Mouse (Mus musculus) neural tube, embryonic 13.5 days (tissue): ENCODE data around the gene Ptgdr2. TPM values are rescaled to one million over a fixed set of nuclear protein-coding genes. Genes with fewer than 3 reads are reported as not detected.

ENCODE experiments used
- ATAC-seq: fragments of 200-750 bp; cut with Nextera tagmentation; 2 replicates; pipeline ENCODE4 v1.8.0; 2017; ENCODE audit warnings: low read depth, mild to moderate bottlenecking, moderate TSS enrichment, moderate library complexity
- H3K27ac ChIP-seq: fragments of 300-500 bp; sonication (generic); replicated peaks from 2 replicates; pipeline ENCODE4 v1.5.1; 2015; ENCODE audit warnings: moderate library complexity, mild to moderate bottlenecking, inconsistent platforms
- H3K27me3 ChIP-seq: fragments of 300-500 bp; sonication (generic); 2 replicates; pipeline ENCODE4 v1.6.1; 2015; ENCODE audit warnings: mild to moderate bottlenecking, inconsistent platforms
- H3K36me3 ChIP-seq: fragments of 300-500 bp; sonication (generic); 2 replicates; pipeline ENCODE4 v1.6.1; 2015; ENCODE audit warnings: mild to moderate bottlenecking, inconsistent platforms
- H3K4me1 ChIP-seq: fragments of 300-500 bp; sonication (generic); replicated peaks from 2 replicates; pipeline ENCODE4 v1.6.1; 2015; ENCODE audit warnings: inconsistent platforms
- H3K4me2 ChIP-seq: fragments of 300-500 bp; sonication (generic); 2 replicates; pipeline ENCODE4 v1.6.1; 2015; ENCODE audit warnings: inconsistent platforms, mild to moderate bottlenecking, moderate library complexity
- H3K4me3 ChIP-seq: fragments of 300-500 bp; sonication (generic); 2 replicates; pipeline ENCODE4 v1.5.1; 2015; ENCODE audit warnings: mild to moderate bottlenecking, inconsistent platforms
- H3K9ac ChIP-seq: fragments of 300-500 bp; sonication (generic); 2 replicates; pipeline ENCODE4 v1.6.1; 2015; ENCODE audit warnings: moderate library complexity, mild to moderate bottlenecking, inconsistent platforms
- H3K9me3 ChIP-seq: fragments of 300-500 bp; sonication (generic); 2 replicates; pipeline ENCODE4 v1.6.1; 2016; ENCODE audit warnings: inconsistent platforms
- WGBS: fragments of 180-500 bp; shearing (Covaris S2); methylation state at CpG from one replicate; pipeline ENCODE4 v1.1.7; 2015; 5-methylcytosine and 5-hydroxymethylcytosine counted together
- polyA plus RNA-seq: library from polyadenylated mRNA; unstranded; fragments of >200 nt; fragmentation: Nextera tagmentation; extraction: Ambion mirVana; gene quantifications from 2 replicates; pipeline ENCODE4 v1.2.1, GENCODE M21; 2015

Ptgdr2 gene
- polyA plus RNA-seq, 1 experiment from 2014 or later = not detected

DNA sequence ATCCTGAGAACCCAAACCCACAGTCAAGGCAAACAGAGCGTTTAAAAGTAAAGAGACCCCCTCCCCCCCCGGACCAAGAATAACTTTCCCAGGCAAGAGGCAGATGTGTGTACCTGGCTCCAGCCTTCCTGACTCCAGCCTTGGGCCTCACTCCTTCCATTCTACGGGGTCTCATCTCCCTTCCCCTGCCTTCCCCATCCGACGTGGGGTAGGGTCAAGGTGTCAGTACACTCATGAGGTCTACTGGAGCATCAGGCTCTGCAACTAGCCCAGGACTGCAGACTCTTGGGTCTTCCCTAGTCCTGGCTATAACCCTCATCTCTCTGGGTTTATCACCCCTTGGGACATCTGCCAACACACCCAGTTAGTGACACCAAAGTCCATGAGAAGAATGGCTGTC lies 43.2 kb downstream of the Ptgdr2 start:
- Histone ChIP-seq H3K27ac (no peak overlapping the region), H3K27me3 (no peaks in the 10 kb centered on the region), H3K4me1 (peaks cover 6% of the 10 kb centered on the region; the same call in 1 of the 2 replicates), H3K4me2 (no peak overlapping the region), H3K36me3 (no peaks in the 10 kb centered on the region), H3K9me3 (no peaks in the 10 kb centered on the region), H3K9ac (no peak overlapping the region), H3K4me3 (no peak overlapping the region)
- 0 out of 2 replicates have a peak, but pooled peaks have one; percentile 32 for ATAC-seq
- 84% methylated on average over 5 of the region's 5 CpGs for WGBS

- H3K27me3 ChIP-seq = no peaks in the 10 kb centered on the region
- no peak overlapping the region for H3K9ac ChIP-seq
- H3K36me3 ChIP-seq = no peaks in the 10 kb centered on the region
- 27% methylated on average over 14 of the region's 14 CpGs for WGBS
- H3K27ac ChIP-seq = no peak overlapping the region
- ATAC-seq = no peak
- peaks cover 6% of the 10 kb centered on the region; the same call in 1 of the 2 replicates for H3K4me1 ChIP-seq
- no peak overlapping the region for H3K4me3 ChIP-seq
- H3K4me2 ChIP-seq = 0 out of 2 replicates have a peak overlapping the region, but pooled peaks have one; percentile 28
- no peaks in the 10 kb centered on the region for H3K9me3 ChIP-seq
Observed at GRCm38 (mm10) chr19:10983146-10983545, 46.2 kb downstream of the Ptgdr2 start.

DNA sequence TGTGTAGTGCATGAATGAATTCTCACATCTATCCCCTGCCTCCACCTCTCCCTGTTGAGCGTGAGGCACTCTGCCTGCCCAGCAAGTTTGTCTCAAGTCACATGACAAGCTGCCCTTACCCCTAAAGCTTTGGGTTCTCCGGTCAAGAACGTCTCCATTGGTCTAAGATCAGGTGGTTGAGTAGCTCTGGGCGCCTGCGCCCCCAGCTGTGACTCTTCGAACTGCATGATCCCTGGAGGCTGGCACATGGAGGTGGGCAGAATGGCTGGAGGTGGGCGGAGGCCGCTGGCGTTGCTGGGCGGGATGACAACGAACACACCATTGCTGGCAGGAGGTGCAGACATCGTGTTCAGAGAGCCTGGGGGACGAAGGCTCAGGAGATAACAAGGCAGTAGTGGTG lies 47.6 kb downstream of the Ptgdr2 start:
- 75% methylated on average over 13 of the region's 13 CpGs for WGBS
- no peaks in the 10 kb centered on the region for H3K27me3 ChIP-seq
- no peaks in the 10 kb centered on the region for H3K36me3 ChIP-seq
- H3K4me2 ChIP-seq = no peak overlapping the region
- H3K27ac ChIP-seq = no peak overlapping the region
- H3K9ac ChIP-seq = no peak overlapping the region
- H3K4me3 ChIP-seq = no peak overlapping the region
- no peak for ATAC-seq
- H3K4me1 ChIP-seq = peaks cover 4% of the 10 kb centered on the region; the same call in 1 of the 2 replicates
- no peaks in the 10 kb centered on the region for H3K9me3 ChIP-seq

DNA sequence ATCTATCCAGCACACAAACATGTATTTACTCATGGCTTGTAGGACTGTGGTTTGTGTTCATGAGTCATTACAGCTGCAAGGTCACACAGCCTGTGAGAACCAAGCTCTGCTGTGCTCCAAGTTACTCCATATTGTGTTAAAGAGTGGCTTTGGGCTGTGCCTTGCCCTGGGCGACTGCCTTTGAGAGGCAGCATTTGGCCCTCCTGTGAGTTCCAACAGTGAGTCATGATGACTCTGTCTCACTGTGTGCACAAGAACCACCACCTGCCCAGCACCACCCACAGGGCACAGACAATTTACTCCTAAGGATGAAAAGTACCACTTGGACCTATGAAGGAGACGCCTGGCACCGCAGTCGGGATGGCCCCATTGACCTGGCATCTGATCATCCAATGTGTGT lies 48.9 kb downstream of the Ptgdr2 start:
- H3K27ac ChIP-seq = no peak overlapping the region
- H3K9me3 ChIP-seq = no peaks in the 10 kb centered on the region
- no peak for ATAC-seq
- H3K4me1 ChIP-seq = no peaks in the 10 kb centered on the region
- 93% methylated on average over 4 of the region's 4 CpGs for WGBS
- no peak overlapping the region for H3K4me2 ChIP-seq
- H3K36me3 ChIP-seq = no peaks in the 10 kb centered on the region
- no peak overlapping the region for H3K9ac ChIP-seq
- H3K4me3 ChIP-seq = no peak overlapping the region
- no peaks in the 10 kb centered on the region for H3K27me3 ChIP-seq

DNA sequence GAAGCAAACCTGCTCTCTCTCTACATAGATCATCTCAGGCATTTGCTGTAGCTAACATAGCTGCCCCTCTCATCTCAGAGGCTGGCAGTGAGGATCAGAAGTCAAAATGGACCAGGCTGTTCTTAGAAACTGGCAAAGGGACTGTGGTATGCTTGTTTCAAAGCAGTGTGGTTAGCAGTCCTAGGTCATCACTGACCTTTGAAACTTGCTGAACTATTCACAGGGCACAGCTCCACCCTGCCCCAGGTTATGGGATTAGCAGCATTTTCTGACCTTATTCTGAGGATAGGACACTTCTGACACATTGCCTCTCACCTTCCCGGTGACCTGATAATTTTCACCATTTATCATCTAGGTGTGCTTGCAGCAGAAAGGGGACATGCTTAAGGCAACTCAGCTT lies 51.6 kb downstream of the Ptgdr2 start:
- ATAC-seq = no peak
- H3K9ac ChIP-seq = no peak overlapping the region
- H3K36me3 ChIP-seq = no peaks in the 10 kb centered on the region
- H3K4me2 ChIP-seq = no peak overlapping the region
- H3K9me3 ChIP-seq = no peaks in the 10 kb centered on the region
- WGBS = 94% methylated on average over 1 of the region's 1 CpGs
- H3K4me3 ChIP-seq = no peak overlapping the region
- no peaks in the 10 kb centered on the region for H3K4me1 ChIP-seq
- H3K27ac ChIP-seq = no peak overlapping the region
- H3K27me3 ChIP-seq = no peaks in the 10 kb centered on the region

DNA sequence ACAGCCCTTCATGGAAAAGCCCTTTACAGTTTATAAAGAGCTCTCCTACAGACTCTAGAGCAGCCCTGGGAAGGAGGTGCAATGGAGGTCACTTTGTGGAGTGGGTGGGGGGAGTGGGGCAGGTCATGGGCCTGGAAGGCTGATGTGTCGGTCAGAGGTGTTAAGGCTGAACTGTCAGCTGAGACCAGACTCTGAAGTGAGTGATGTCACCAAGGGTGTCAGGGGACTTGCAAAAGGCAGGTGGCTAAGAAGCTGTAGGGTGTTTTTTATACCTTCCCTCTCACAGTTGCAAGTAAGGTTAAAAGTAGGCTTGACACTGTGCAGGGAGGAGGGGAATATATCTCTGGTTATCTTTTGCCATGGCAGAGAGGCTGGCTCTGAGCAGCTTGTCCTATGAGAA lies 53.8 kb downstream of the Ptgdr2 start:
- Histone ChIP-seq H3K9ac (no peak overlapping the region), H3K9me3 (no peaks in the 10 kb centered on the region), H3K4me1 (no peaks in the 10 kb centered on the region), H3K27ac (no peak overlapping the region), H3K36me3 (no peaks in the 10 kb centered on the region), H3K4me2 (no peak overlapping the region), H3K27me3 (no peaks in the 10 kb centered on the region), H3K4me3 (no peak overlapping the region)
- WGBS = 61% methylated on average over 1 of the region's 1 CpGs
- ATAC-seq = no peak

- ATAC-seq = no peak
- H3K4me1 ChIP-seq = no peaks in the 10 kb centered on the region
- H3K4me3 ChIP-seq = no peak overlapping the region
- no peak overlapping the region for H3K27ac ChIP-seq
- H3K36me3 ChIP-seq = no peaks in the 10 kb centered on the region
- no peak overlapping the region for H3K9ac ChIP-seq
- H3K27me3 ChIP-seq = no peaks in the 10 kb centered on the region
- no peaks in the 10 kb centered on the region for H3K9me3 ChIP-seq
- no peak overlapping the region for H3K4me2 ChIP-seq
Observed at GRCm38 (mm10) chr19:10991911-10992310, 55.0 kb downstream of the Ptgdr2 start.

Other genes starting within 250 kb of the Ptgdr2 start
- 34.2 and 37.6 TPM in 2 replicates for gene Vps37c, start 248.4 kb upstream of the Ptgdr2 start, polyA plus RNA-seq
- 0.54 and 0.58 TPM in 2 replicates for gene Cd5, start 198.2 kb upstream of the Ptgdr2 start, polyA plus RNA-seq
- not detected in 2 replicates for gene Cd6, start 107.1 kb upstream of the Ptgdr2 start, polyA plus RNA-seq
- gene Slc15a3, start 97.4 kb upstream of the Ptgdr2 start, polyA plus RNA-seq = 0.12 and 0.33 TPM in 2 replicates
- gene Tmem132a, start 67.2 kb upstream of the Ptgdr2 start, polyA plus RNA-seq = 154 and 169 TPM in 2 replicates
- gene Tmem109, start 55.2 kb upstream of the Ptgdr2 start, polyA plus RNA-seq = 39.5 and 41.9 TPM in 2 replicates
- gene Prpf19, start 41.9 kb upstream of the Ptgdr2 start, polyA plus RNA-seq = 37.3 and 41.7 TPM in 2 replicates
- not detected in 2 replicates for gene Zp1, start 16.5 kb upstream of the Ptgdr2 start, polyA plus RNA-seq
- gene Ccdc86, start 12.1 kb downstream of the Ptgdr2 start, polyA plus RNA-seq = 14.6 and 15.3 TPM in 2 replicates
- gene Ms4a10, start 37.5 kb downstream of the Ptgdr2 start, polyA plus RNA-seq = not detected in 2 replicates
- gene Ms4a15, start 56.1 kb downstream of the Ptgdr2 start, polyA plus RNA-seq = not detected in 2 replicates
- gene Ms4a18, start 80.9 kb downstream of the Ptgdr2 start, polyA plus RNA-seq = not detected in 2 replicates
- not detected in 2 replicates for gene Ms4a8a, start 143.9 kb downstream of the Ptgdr2 start, polyA plus RNA-seq
- gene 1700017D01Rik, start 193.7 kb downstream of the Ptgdr2 start, polyA plus RNA-seq = not detected in 2 replicates
- gene 1700025F22Rik, start 228.2 kb downstream of the Ptgdr2 start, polyA plus RNA-seq = not detected in 2 replicates